Mouse (Mus musculus) MEL (cell line): ENCODE data around the gene Fgfr2. TPM values are rescaled to one million over a fixed set of nuclear protein-coding genes. Genes with fewer than 3 reads are reported as not detected.

Source experiments
- DNase-seq: peaks from one replicate; pipeline ENCODE4 v3.0.0; 2011; ENCODE audit warnings: low read depth, low spot score
- H3K27ac ChIP-seq: 2 replicates; pipeline ENCODE4 v1.5.1; 2012; ENCODE audit warnings: low read depth, mild to moderate bottlenecking, control low read depth, low read length, moderate library complexity; ENCODE audit not compliant: control insufficient read depth
- H3K27me3 ChIP-seq, 2 experiments: fragments of 150-350 bp in 1 of 2; sonication (generic) in 1 of 2; 2 replicates each; pipeline ENCODE4 v1.6.1; 2012; ENCODE audit warnings: low read length in 2 of 2, mild to moderate bottlenecking in 2 of 2, improper control_type of control experiment in 1 of 2, moderate library complexity in 1 of 2; ENCODE audit not compliant: insufficient read depth in 2 of 2, control insufficient read depth in 1 of 2
- H3K36me3 ChIP-seq, 2 experiments: 2 replicates each; pipeline ENCODE4 v1.6.1; 2012 to 2014; ENCODE audit warnings: low read length in 2 of 2, improper control_type of control experiment in 1 of 2, inconsistent platforms in 1 of 2, mild to moderate bottlenecking in 1 of 2; ENCODE audit not compliant: insufficient read depth in 2 of 2, control insufficient read depth in 1 of 2
- H3K4me1 ChIP-seq, 2 experiments: fragments of 150-350 bp in 1 of 2; sonication (generic) in 1 of 2; 2 replicates each; pipeline ENCODE4 v1.6.1; 2012; ENCODE audit warnings: low read length in 2 of 2, improper control_type of control experiment in 1 of 2, mild to moderate bottlenecking in 1 of 2; ENCODE audit not compliant: insufficient read depth in 2 of 2, control insufficient read depth in 1 of 2
- H3K4me3 ChIP-seq, 2 experiments: fragments of 150-350 bp in 1 of 2; sonication (generic) in 1 of 2; 2 replicates each; pipeline ENCODE4 v1.5.1; 2012; ENCODE audit warnings: low read depth in 2 of 2, low read length in 2 of 2, mild to moderate bottlenecking in 2 of 2, moderate library complexity in 2 of 2, control low read depth in 1 of 2, improper control_type of control experiment in 1 of 2; ENCODE audit not compliant: control insufficient read depth in 1 of 2, insufficient read depth in 1 of 2
- H3K79me2 ChIP-seq: 2 replicates; pipeline ENCODE4 v1.6.1; 2012; ENCODE audit warnings: mild to moderate bottlenecking, low read length, moderate library complexity; ENCODE audit not compliant: control insufficient read depth, poor library complexity, insufficient read depth
- H3K9ac ChIP-seq: 2 replicates; pipeline ENCODE4 v1.6.1; 2012; ENCODE audit warnings: low read depth, mild to moderate bottlenecking, control low read depth, low read length, moderate library complexity; ENCODE audit not compliant: control insufficient read depth, poor library complexity, severe bottlenecking
- H3K9me3 ChIP-seq: fragments of 150-350 bp; sonication (generic); replicated peaks from 2 replicates; pipeline ENCODE4 v1.6.1; 2012; ENCODE audit warnings: mild to moderate bottlenecking, low read length, improper control_type of control experiment, moderate library complexity; ENCODE audit not compliant: insufficient read depth
- BHLHE40 ChIP-seq: IDR thresholded peaks from 2 replicates; pipeline ENCODE4 v1.6.1; 2012; ENCODE audit warnings: low read depth, mild to moderate bottlenecking, inconsistent platforms, low read length, improper control_type of control experiment, borderline replicate concordance
- CTCF ChIP-seq, 3 experiments: IDR thresholded peaks in 2 of 3; conservative IDR thresholded peaks in 1 of 3; 2 replicates each; pipeline ENCODE4 v1.5.1; 2011 to 2012; ENCODE audit warnings: low read length in 3 of 3, low read depth in 2 of 3, mild to moderate bottlenecking in 2 of 3, improper control_type of control experiment in 1 of 3, inconsistent platforms in 1 of 3, mixed read lengths in 1 of 3, moderate library complexity in 1 of 3; ENCODE audit not compliant: control insufficient read depth in 1 of 3, insufficient read depth in 1 of 3, poor library complexity in 1 of 3, severe bottlenecking in 1 of 3
- E2F4 ChIP-seq: IDR thresholded peaks from 2 replicates; pipeline ENCODE4 v1.6.1; 2011; ENCODE audit warnings: low read depth, low read length, improper control_type of control experiment, borderline replicate concordance
- ELF1 ChIP-seq: IDR thresholded peaks from 2 replicates; pipeline ENCODE4 v1.6.1; 2014; ENCODE audit warnings: low read depth, mild to moderate bottlenecking, inconsistent platforms, low read length, improper control_type of control experiment, moderate library complexity
- HCFC1 ChIP-seq: IDR thresholded peaks from 2 replicates; pipeline ENCODE4 v1.6.1; 2012; ENCODE audit warnings: low read depth, mild to moderate bottlenecking, inconsistent platforms, low read length, improper control_type of control experiment, moderate library complexity
- JUND ChIP-seq: IDR thresholded peaks from 2 replicates; pipeline ENCODE4 v1.6.1; 2011; ENCODE audit warnings: low read depth, mild to moderate bottlenecking, improper control_type of control experiment, low read length
- MAFK ChIP-seq: IDR thresholded peaks from 2 replicates; pipeline ENCODE4 v1.6.1; 2011; ENCODE audit warnings: low read depth, mild to moderate bottlenecking, low read length, improper control_type of control experiment, borderline replicate concordance
- MAZ ChIP-seq: IDR thresholded peaks from 2 replicates; pipeline ENCODE4 v1.6.1; 2012; ENCODE audit warnings: low read depth, mild to moderate bottlenecking, inconsistent platforms, low read length, improper control_type of control experiment
- MXI1 ChIP-seq: IDR thresholded peaks from 2 replicates; pipeline ENCODE4 v1.6.1; 2011; ENCODE audit warnings: mild to moderate bottlenecking, low read depth, low read length, improper control_type of control experiment
- MYB ChIP-seq: IDR thresholded peaks from 2 replicates; pipeline ENCODE4 v1.6.1; 2011; ENCODE audit warnings: mild to moderate bottlenecking, low read depth, low read length, improper control_type of control experiment
- MYC ChIP-seq: IDR thresholded peaks from 2 replicates; pipeline ENCODE4 v1.6.1; 2011; ENCODE audit warnings: low read depth, mild to moderate bottlenecking, low read length, improper control_type of control experiment, moderate library complexity
- NELFE ChIP-seq: IDR thresholded peaks from 2 replicates; pipeline ENCODE4 v1.6.1; 2011; ENCODE audit warnings: low read depth, low read length, improper control_type of control experiment
- NRF1 ChIP-seq: IDR thresholded peaks from 2 replicates; pipeline ENCODE4 v1.6.1; 2014; ENCODE audit warnings: low read depth, mild to moderate bottlenecking, inconsistent platforms, low read length, improper control_type of control experiment, moderate library complexity; ENCODE audit not compliant: poor library complexity, insufficient read depth, severe bottlenecking
- POLR2A ChIP-seq, 2 experiments: IDR thresholded peaks; 2 replicates each; pipeline ENCODE4 v1.6.1; 2011 to 2012; ENCODE audit warnings: low read length in 2 of 2, mild to moderate bottlenecking in 2 of 2, control low read depth in 1 of 2, improper control_type of control experiment in 1 of 2, low read depth in 1 of 2, moderate library complexity in 1 of 2; ENCODE audit not compliant: control insufficient read depth in 1 of 2, insufficient read depth in 1 of 2, poor library complexity in 1 of 2
- POLR2AphosphoS5 ChIP-seq: IDR thresholded peaks from 2 replicates; pipeline ENCODE4 v1.6.1; 2012; ENCODE audit warnings: low read depth, borderline replicate concordance, mild to moderate bottlenecking, inconsistent platforms, low read length, moderate library complexity, mixed read lengths
- RCOR1 ChIP-seq: IDR thresholded peaks from 2 replicates; pipeline ENCODE4 v1.6.1; 2012; ENCODE audit warnings: low read depth, mild to moderate bottlenecking, inconsistent platforms, low read length, improper control_type of control experiment
- SIN3A ChIP-seq: IDR thresholded peaks from 2 replicates; pipeline ENCODE4 v1.6.1; 2012; ENCODE audit warnings: low read length, improper control_type of control experiment, inconsistent platforms
- SMC3 ChIP-seq: IDR thresholded peaks from 2 replicates; pipeline ENCODE4 v1.6.1; 2011; ENCODE audit warnings: low read depth, low read length, improper control_type of control experiment
- UBTF ChIP-seq: IDR thresholded peaks from 2 replicates; pipeline ENCODE4 v1.6.1; 2012; ENCODE audit warnings: low read depth, mild to moderate bottlenecking, inconsistent platforms, low read length, improper control_type of control experiment, moderate library complexity, borderline replicate concordance; ENCODE audit not compliant: insufficient read depth
- USF1 ChIP-seq: IDR thresholded peaks from 2 replicates; pipeline ENCODE4 v1.6.1; 2014; ENCODE audit warnings: low read depth, mild to moderate bottlenecking, inconsistent platforms, low read length, improper control_type of control experiment, moderate library complexity
- ZKSCAN1 ChIP-seq: IDR thresholded peaks from 2 replicates; pipeline ENCODE4 v1.6.1; 2012; ENCODE audit warnings: low read depth, mild to moderate bottlenecking, inconsistent platforms, low read length, improper control_type of control experiment, moderate library complexity
- ZNF384 ChIP-seq: IDR thresholded peaks from 2 replicates; pipeline ENCODE4 v1.6.1; 2012; ENCODE audit warnings: low read depth, mild to moderate bottlenecking, inconsistent platforms, low read length, improper control_type of control experiment
- polyA plus RNA-seq, 2 experiments: library from polyadenylated mRNA; stranded (reverse) in 1 of 2; unstranded in 1 of 2; fragments of >175 nt in 1 of 2; fragments of >200 nt in 1 of 2; gene quantifications; 2 replicates each; pipeline versions ENCODE4 v1.2.1 to v1.2.4; 2012; ENCODE audit warnings: low replicate concordance in 2 of 2, low read depth in 1 of 2; ENCODE audit not compliant: insufficient read length in 2 of 2, insufficient read depth in 1 of 2, missing spikeins in 1 of 2
- total RNA-seq: library from RNA; depleted of rRNA; stranded (reverse); fragments of 300-350 nt; gene quantifications from 2 replicates; pipeline ENCODE4 v1.2.3, GENCODE M21; 2012

The Fgfr2 gene
- total and polyA plus RNA-seq, 3 experiments: not detected

GRCm38 (mm10) chr7:132183892-132184404, 939.2 kb downstream of the Fgfr2 start:
- peaks cover 0 to 1% of the 10 kb centered on the region in 2 experiments; a peak in 1 of 4 replicates for H3K27me3 ChIP-seq
- H3K9ac ChIP-seq: no peak overlapping the region
- TF ChIP-seq ELF1 (no peak), ZNF384 (peak; percentile 40; the same call in 1 of the 2 replicates)
- no peaks in the 10 kb centered on the region for H3K36me3 ChIP-seq
- H3K9me3 ChIP-seq: no peaks in the 10 kb centered on the region
- peak; percentile 27 for DNase-seq
- H3K27ac ChIP-seq: no peak overlapping the region
- H3K79me2 ChIP-seq: no peaks in the 10 kb centered on the region
- H3K4me1 ChIP-seq: peaks cover 0 to 7% of the 10 kb centered on the region in 2 experiments; a peak in 1 of 4 replicates
- H3K4me3 ChIP-seq: no peak overlapping the region

- no peak for TF ChIP-seq SMC3
- no peak for TF ChIP-seq BHLHE40
- TF ChIP-seq UBTF: no peak
- TF ChIP-seq NRF1: no peak
- TF ChIP-seq, all 39 proteins: peak for 0
- Histone ChIP-seq H3K79me2 (no peaks in the 10 kb centered on the region), H3K9ac (no peak overlapping the region), H3K9me3 (no peaks in the 10 kb centered on the region), H3K4me3 (no peak overlapping the region), H3K36me3 (no peaks in the 10 kb centered on the region), H3K4me1 (peaks cover 0 to 7% of the 10 kb centered on the region in 2 experiments; a peak in 1 of 4 replicates), H3K27me3 (peaks cover 0 to 1% of the 10 kb centered on the region in 2 experiments; a peak in 1 of 4 replicates), H3K27ac (no peak overlapping the region)
- peak; percentile 19 for DNase-seq
These were observed 941.5 kb downstream of the Fgfr2 start for GRCm38 (mm10) chr7:132181586-132182198.

- Histone ChIP-seq H3K27ac (no peak overlapping the region), H3K27me3 (peaks cover 0 to 1% of the 10 kb centered on the region in 2 experiments; a peak in 1 of 4 replicates), H3K9me3 (no peaks in the 10 kb centered on the region), H3K4me1 (peaks cover 0 to 7% of the 10 kb centered on the region in 2 experiments; a peak in 1 of 4 replicates), H3K4me3 (no peak overlapping the region), H3K36me3 (no peaks in the 10 kb centered on the region), H3K79me2 (no peaks in the 10 kb centered on the region), H3K9ac (no peak overlapping the region)
- TF ChIP-seq MYC (no peak), RCOR1 (no peak), MXI1 (no peak), USF1 (no peak), E2F4 (no peak), POLR2A (IDR thresholded peaks at IDR 0.05; ENCODE audit: control insufficient read depth in 1 of 2, insufficient read depth in 1 of 2, low read depth in 1 of 2, low read length in 2 of 2, poor library complexity in 1 of 2) (no peak), MAZ (no peak), MAFK (no peak), SIN3A (no peak), HCFC1 (no peak), MYB (no peak), JUND (no peak), ZKSCAN1 (no peak), CTCF (IDR thresholded peaks at IDR 0.05 in 2 of 3, conservative IDR thresholded peaks at IDR 0.05 in 1 of 3; ENCODE audit: control insufficient read depth in 1 of 3, insufficient read depth in 1 of 3, low read depth in 2 of 3, low read length in 3 of 3, poor library complexity in 1 of 3, severe bottlenecking in 1 of 3) (no peak), POLR2AphosphoS5 (no peak), NELFE (no peak)
- no peak for DNase-seq
These were observed 942.1 kb downstream of the Fgfr2 start for GRCm38 (mm10) chr7:132181042-132181441.
